Mouse (Mus musculus) spleen, embryonic (tissue): ENCODE data around the gene Dmrt1.

Experiments
- CTCF ChIA-PET: fragments of 350-600 bp; sonication (Branson Sonifier 250); formaldehyde crosslinking; loops from one replicate; lab custom pipeline; 2022; lab: Charles Lee

Dmrt1 gene

DNA sequence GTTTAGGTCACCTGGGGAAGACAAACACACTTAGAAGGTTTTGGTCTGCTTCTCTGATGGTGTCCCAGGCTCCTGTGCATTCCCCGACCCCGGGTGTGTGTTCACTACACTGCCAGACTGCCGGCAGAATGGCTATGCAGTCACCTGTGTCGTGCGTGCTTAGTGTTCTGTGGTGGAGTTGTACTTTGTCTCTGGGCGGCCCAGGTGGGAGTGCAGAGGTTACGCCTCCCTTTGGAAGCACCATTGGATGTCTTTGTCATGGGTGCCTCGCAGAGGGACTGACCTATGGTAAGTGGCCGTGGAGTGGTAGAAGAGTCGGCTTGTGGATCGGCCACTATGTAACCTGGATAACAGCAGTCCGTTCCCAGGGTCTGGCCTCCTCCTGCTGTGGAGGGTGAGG, 59.0 kb downstream of the Dmrt1 start:
- CTCF ChIA-PET, result no interaction called here

DNA sequence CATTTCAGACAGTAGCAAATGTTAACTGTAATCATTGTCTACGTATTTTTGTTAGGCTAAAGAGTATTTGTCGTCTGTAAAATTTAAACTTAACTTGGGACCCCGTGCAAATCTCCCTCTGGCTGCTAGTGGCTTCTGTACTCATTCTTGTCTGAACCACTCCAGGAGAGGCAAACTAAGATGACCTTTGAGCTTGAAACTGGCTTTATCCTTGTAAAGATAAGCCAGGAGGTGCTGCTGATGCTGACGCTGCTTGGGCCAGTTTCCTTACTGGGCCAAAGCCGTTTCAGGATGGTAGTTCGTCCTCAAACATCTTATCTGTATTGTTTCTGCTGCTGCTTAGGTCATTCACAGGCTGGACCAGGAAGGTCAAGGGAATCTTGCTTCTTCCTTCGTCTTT, 64.4 kb downstream of the Dmrt1 start:
- CTCF ChIA-PET, result no interaction called here

DNA sequence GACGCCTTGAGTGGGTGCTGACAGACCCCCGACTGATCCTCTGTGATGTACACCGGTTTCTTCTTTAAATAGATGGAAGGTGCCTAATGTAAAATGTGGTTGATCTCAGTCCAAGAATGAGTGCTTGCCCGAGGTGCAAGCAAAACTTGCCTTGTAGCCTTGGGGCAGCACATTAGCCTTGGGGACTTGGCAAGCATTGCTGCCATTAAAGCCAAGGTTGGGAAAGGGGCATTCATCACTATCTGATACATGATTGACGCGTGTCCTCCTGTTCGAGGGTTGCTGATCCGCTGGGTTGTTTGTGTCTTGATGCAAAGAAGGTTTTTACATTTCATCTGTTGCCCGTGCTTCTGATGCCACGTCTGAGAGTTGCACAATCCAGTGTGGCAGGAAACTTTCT, 69.0 kb downstream of the Dmrt1 start:
- CTCF ChIA-PET, result no interaction called here

DNA sequence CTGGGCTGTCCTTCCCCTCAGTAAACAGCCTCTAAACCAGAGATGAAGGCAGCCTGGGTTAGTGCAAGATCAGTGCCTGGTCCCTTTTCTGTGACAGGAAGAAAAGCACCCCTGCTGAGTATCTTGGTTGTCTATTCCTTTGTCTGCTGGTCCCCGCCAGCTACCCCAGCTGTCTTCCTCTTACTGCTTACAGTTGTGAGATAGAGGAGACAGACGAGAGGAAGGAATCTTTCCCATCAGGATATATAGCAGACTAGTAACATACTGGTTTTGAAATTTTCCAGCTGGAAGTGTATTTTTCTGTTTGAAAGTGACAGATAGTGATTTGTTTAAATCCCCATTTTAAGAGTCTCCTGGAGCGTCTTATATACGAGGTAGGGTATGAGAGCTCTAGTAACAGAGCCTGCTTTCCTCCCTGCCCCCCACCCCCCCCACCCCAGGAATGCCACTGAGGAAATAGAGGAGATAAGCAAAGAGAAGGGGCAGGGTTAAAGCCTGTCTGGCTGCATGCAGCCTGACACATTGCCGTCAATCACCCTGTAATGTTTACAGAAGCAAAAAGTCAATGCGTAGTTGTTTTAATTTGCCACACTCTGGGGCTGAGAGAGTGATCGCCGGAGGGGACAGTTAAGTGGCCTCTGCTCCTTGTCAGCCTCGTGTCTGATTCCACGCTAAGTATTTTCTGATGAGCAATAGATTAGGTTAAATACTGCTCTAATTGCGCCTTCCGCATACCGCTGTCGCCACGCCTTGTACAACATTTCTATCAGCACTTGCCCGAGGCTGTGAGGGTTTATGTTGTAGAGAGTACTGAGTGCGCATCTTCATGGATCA, 69.8 kb downstream of the Dmrt1 start:
- CTCF ChIA-PET, result interaction anchor here (0.7 kb wide), 1 partner anchor 1029 kb away, joined by 3 read pairs; no protein-coding TSS in a partner anchor

DNA sequence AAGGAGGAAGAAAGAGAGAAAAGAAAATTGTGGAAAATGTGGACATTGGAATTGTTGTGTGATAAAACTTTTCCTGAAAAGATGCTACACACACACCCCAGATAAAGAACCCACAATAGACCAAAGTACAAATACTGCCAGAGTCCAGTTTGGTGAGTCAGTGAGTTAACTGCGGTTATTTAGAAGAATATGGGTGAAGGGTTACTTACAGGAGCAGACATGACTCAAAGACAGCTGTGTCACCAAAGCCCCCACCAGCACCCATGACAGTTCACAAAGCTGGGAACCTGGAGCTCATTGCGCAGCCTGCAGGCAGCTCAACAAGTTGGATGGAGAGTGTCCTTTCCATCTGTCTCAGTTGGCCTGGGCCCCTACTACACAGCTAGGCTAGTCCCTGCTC, 72.9 kb downstream of the Dmrt1 start:
- CTCF ChIA-PET, result no interaction called here

DNA sequence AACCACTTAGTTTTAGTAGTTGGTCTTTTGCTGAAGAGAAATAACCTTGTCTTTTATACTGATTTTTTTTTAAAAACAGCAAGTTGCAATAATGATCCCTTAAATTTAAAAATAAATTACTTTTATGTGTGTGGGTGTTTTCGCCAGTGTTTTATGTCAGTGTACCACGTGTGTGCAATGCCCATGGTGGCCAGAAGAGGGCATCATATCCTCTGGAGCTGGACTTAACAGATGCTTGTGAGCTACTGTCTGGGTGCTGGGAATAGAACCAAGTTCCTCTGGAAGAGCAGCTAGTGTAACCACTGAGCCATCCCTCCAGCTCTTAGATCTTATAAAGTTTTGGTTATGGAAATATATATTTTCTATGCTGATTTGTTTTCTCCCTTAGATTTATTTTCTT, 74.0 kb downstream of the Dmrt1 start:
- CTCF ChIA-PET, result no interaction called here

DNA sequence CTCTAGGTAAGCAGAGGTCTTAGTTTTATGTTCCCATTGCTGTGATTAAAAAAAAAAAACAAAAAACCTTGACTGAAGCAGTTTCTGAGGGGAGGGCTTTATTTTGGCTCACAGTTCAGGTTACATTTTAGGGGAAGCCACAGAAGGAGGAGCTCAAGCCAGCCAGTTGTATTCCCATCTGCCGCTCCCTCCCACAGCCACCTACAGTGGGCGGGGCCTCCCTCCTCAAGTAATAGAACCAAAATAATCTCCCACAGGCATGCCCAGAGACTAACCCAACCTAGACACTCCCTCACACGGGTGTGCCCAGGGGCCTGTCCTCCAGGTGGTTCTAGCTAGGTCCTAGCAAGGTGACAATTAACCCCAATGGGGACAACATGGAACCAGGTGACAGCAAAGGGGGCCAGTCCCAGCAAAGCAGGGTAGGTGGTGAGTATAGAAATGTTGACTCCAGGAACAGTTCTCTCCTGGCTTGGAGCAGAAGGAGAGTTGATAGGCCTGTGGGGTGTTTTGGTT, 92.4 kb downstream of the Dmrt1 start:
- CTCF ChIA-PET, result no interaction called here

DNA sequence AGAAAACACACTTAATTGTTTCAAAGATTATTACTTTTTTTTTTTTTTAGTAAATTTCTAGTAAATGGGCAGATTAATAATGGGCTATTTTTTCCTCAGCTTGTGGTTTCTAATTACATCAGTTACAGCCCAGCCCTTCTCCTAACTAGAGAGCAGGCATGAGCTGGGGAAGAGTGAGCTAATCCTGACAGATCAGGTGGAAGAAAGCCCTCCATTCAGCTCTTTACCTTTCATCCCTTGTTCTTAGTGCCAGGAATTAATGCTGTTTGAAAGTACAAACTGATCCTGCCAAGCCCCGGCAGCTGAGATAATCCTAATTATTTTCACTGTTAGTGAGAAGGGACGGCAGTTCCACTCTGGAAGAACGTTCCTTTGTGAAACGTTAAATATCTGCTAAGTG, 93.2 kb downstream of the Dmrt1 start:
- CTCF ChIA-PET, result no interaction called here

DNA sequence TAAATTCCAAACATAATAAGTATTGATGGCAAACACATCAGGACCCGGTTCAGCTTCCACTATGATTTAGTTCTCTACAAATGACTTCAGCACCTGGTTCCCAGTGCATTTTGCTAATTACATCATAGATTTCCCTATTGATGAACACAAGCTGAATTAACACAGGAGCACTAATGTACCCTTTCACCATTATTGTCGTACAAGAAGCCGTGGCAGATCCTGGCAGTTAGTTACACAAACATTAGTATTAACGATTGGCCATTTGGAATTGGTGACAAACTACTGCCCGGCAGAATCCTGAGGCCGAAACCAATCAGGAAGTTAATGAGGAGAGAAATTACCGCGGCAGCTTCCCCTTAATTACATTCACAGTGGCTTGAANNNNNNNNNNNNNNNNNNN, 96.5 kb downstream of the Dmrt1 start:
- CTCF ChIA-PET, result no interaction called here

DNA sequence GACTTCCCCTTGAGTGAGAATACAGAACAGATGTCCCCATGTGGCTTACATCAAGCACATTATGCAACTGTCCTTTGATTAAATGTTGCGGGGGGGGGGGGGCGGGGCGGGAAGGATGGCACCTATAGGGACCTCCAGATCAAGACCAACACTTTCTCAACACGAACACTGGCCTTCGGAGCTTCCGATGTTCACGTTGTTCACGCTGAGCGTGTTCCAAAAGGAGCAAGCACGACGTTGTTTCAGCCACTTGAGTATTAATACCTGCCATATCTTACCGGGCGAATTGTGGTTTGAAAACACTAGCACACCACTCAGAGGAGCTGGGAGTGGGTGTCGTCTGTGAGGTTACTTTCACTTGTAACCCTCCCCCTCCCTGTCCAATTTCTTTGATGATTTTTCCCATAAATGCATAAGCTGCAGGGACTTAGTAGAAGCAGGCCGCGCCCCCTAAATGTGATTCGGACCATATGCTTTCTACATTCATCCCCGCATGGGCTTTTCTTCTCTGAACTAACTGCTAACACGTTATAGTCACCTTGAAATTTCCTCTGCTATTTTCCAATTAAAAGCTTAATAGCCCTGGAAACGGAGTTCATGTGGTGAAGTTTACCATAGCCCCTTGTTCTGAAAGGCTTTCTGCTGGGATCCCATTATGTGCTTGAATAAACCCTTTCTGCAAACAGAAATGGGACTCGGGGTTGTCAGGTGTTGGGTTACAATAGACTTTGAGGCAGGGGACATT, 102.2 kb downstream of the Dmrt1 start:
- CTCF ChIA-PET, result interaction anchor here (0.7 to 1.1 kb wide), 2 partner anchors 61 to 885 kb away, joined by 3 to 10 read pairs; no protein-coding TSS in a partner anchor

DNA sequence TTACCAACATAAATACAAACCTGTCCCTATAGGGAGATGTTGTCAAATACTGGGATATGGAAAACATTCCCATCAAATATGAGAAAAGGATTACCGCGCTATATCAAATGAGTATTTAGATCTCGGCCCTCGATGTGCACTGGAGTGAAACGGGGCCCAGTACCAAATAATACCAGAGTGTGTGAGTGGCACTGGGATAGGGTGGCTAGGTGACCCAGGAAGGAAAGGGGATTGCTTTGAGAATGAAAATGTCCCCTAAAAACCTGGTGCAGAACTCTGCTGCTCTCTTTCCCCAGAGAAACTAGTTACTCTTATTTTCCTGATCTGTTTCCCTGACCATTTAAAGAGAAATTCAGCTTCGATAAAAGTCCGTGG, 102.8 kb downstream of the Dmrt1 start:
- CTCF ChIA-PET, result no interaction called here

DNA sequence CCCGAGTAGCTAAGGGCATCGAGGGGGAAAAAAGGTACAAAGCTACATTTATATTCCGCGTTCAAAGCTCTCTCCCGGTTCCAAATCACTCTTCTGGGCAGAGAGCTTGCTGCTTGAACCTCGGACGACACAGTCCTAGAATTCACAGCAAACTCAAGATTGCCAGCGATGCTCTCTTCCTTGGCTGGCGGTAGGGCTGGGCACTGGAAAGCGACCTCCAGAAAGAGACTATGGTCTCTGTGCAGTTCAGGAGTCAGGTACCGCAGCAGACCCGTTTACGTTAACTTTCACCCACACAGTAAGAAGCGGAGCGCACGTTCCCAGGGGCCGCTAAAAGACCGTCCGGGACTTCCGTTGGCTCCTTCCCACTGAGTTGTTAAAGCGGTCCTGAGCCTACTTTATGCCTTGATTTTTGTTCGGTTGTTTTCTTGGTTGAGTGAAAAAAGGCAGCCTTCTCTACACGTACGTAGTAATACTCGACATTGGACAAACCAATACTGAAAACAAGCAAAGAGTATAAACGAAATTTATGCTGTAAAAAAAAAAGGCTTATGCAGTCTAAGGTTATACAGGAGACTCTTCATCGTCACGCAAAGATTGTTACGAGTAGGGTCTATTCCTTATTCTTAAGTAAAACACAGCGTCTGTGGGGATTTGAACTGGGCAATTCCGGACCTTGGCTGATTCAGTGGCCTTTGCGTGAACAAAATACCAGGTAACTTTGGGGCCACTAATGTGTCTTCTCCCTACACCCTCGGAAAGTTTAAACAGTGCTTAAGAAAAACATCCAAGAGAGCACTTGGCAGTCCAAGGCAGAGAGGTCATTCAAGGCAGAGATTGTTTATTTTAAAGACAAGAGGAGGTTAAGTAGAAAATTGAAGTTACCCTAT, 103.8 kb downstream of the Dmrt1 start:
- CTCF ChIA-PET, result interaction anchor here (1.5 kb wide), 1 partner anchor 12 kb away, joined by 3 read pairs; no protein-coding TSS in a partner anchor

DNA sequence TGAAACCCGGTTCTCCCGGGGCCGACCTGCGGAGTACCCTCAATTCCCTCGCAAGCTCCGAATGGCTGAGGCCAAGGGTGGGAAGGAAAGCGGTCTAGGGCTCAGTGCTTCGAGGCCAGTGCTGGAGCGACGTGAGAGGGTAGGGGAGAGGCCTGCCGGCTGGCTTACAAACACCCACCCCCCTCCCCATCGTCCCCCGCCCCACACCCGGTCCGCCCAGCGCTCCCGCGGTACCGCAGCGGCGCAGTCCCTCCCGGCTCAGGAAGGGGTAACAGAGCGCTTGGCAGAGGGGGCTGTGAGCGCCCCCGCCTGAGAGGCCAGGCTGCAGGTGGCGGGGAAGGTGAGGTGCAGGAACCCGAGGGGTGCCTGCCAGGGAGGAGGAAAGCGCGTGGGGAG, 104.6 kb downstream of the Dmrt1 start, which contains the start of gene Dmrt3:
Dmrt3 (plus strand) TSS at position 287 of the 396 bp plus-strand sequence.
- CTCF ChIA-PET, result interaction anchor here (1.5 kb wide), 1 partner anchor 11 kb away, joined by 3 read pairs; no protein-coding TSS in a partner anchor

DNA sequence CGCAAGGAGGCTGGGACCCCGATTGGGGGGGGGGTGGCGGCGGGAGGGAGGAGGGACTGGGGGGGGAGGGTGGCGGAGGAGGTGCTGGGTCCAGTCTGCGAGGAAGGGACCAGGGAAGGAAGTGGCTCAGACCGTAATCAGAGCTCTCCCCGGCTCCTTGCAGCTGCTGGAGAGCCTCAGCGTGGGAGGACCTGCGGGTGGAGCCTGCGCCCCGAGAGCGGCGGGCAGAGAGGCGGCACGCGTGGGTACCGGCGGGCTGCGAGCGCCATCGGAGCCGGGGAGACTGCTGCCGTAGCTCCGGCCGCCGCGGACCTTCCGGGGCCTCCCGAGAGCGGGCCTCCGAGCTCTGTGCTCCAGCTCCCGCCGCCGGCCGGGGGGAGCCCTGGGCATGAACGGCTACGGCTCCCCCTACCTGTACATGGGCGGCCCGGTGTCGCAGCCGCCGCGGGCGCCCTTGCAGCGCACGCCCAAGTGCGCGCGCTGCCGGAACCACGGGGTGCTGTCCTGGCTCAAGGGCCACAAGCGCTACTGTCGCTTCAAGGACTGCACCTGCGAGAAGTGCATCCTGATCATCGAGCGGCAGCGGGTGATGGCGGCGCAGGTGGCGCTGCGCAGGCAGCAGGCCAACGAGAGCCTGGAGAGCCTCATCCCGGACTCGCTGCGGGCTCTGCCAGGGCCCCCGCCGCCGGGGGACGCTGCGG, 105.1 kb downstream of the Dmrt1 start:
- CTCF ChIA-PET, result interaction anchor here (1.5 kb wide), 1 partner anchor 10 kb away, joined by 3 read pairs; no protein-coding TSS in a partner anchor

DNA sequence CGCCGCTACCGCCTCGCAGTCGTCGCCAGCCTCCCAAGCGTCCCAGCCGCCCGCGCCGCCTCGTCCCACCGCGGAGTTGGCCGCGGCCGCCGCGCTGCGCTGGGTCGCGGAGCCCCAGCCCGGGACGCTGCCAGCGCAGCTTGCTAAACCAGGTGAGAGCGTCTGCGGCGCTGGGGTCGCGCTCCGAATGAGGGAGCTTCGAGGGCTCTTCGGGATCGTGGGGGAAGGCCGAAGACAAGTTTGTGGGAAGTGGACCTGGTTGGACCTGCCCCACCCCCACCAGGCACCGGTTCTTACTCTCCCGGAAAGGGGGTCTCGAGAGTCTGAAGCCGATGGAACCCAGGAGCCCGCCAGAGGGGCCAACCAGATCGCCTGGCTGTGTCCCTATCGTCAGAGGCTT, 105.7 kb downstream of the Dmrt1 start:
- CTCF ChIA-PET, result no interaction called here

DNA sequence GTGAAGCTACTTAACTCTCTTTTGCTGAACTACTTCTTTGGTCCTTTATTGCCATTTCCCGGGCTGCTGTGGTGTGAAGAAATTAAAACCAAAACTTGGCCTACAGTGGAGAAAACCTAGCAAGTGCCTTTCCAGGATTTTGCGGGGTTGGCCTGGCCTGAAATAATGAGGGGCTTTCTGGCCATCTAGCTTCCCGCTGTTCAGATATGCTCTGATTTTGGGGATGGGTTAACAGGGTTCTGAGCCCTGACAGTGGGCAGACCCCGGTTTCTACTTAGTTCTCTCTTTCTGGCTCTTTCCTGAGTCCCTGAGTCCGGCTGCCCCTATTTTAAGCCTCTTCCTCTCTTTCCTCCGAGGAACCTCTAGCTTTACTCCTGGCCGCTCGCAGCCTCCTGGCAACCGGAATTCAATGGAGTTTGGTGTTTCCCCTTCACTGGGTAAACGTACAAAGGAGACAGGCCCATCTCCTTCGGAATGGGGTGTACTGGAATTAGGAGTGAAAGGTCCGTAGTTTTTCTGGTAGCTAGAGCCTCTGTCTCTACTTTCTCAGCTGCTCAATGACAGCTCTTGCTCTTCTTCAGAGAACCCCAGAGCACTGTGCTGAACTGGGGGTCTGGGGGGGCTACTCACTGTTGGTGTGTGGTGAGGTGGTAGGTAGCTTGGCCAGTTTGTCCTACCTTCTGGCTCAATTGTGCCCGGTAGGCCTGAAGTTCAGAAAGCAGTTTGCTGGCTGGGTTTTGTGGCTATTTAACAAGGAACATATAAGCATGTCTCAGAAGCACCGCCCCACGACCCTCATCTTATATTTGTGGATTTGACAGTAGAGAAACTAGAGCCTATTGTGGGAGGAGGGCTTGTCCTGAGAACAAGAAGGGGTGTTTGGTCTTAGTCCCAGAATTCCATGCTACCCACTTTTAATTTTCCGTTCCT, 106.7 kb downstream of the Dmrt1 start:
- CTCF ChIA-PET, result interaction anchor here (0.5 to 0.8 kb wide), 3 partner anchors 10 to 1117 kb away, joined by 3 to 8 read pairs (median 4); no protein-coding TSS in a partner anchor

DNA sequence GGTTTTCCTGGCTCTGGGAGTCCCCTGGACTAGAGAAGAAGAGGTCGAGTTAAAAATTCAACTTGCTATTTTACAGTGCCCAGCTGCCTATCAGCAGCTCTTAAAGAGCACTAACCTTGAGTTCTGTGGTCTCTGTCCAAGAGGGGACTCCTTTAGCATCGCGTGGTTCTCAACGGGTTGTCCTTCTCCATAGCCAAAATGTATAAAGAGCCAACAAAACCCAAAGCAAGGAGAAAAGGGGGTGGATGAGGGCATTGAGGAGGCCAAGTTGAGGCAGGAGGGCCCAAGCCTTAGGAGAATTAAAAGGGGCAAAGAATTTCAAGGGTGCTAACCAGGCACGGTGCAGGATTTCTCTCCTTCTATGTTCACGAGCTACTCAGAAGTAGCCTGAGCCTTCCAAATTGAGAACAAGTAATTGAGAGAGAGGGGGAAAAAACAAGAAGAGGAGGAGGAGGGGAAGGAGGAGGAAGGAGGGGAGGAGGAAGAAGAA, 107.4 kb downstream of the Dmrt1 start:
- CTCF ChIA-PET, result no interaction called here

DNA sequence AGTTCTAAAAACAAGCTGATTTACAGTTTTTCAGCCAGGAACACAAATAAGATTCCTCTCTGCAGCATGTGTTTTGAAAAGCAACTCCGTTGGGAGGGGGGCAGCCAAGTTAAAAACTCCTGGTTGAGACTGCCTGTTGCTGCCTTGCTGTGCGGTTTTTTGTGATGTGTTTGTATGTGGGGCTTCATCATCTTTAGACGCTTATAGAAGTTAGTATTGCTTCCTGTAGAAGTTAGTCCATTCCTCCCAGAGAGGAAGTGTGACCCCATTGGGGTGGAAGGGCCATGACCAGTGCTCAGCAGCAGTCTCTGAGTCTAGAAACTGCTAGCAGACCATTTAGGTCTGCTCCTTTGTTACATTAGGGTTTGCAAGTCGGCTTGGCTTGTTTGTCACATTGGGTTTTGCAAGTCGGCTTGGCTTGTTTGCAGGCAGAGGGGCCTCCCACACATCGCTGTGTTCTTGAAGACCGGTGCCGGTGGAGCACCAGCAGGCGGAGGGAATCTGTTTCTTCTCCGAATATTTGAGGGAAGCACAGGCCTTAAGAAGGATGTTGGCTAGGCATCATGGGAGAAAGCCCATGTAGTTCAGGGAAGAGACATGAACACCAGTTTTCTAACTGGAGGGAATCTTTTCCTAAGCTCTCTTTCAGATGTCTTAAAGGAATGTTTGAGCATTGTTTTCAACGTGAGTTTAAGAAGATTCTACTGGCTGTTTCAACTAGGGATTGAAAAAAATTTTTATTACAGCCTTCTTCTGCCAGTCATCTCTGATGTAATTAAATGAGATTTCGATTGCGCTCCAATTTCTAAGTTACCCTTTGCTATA, 108.3 kb downstream of the Dmrt1 start:
- CTCF ChIA-PET, result no interaction called here
